Mouse (Mus musculus) forebrain, embryonic 16.5 days (tissue): Measurements from ENCODE around the gene Pcyox1. TPM values are rescaled to one million over a fixed set of nuclear protein-coding genes. Genes with fewer than 3 reads are reported as not detected.

Source experiments
- ATAC-seq: fragments of 200-750 bp; cut with Nextera tagmentation; 2 replicates; pipeline ENCODE4 v1.8.0; 2017; ENCODE audit warnings: mild to moderate bottlenecking, moderate library complexity
- H3K27ac ChIP-seq: fragments of 300-500 bp; sonication (generic); 2 replicates; pipeline ENCODE4 v1.5.1; 2014; ENCODE audit warnings: low read length, control low read depth
- H3K27me3 ChIP-seq: fragments of 300-500 bp; sonication (generic); replicated peaks from 2 replicates; pipeline ENCODE4 v1.6.1; 2014; ENCODE audit warnings: low read length; ENCODE audit not compliant: control insufficient read depth, insufficient read depth
- H3K36me3 ChIP-seq: fragments of 300-500 bp; sonication (generic); 2 replicates; pipeline ENCODE4 v1.6.1; 2014; ENCODE audit not compliant: control insufficient read depth, insufficient read depth
- H3K4me1 ChIP-seq: fragments of 300-500 bp; sonication (generic); replicated peaks from 2 replicates; pipeline ENCODE4 v1.6.1; 2014; ENCODE audit warnings: low read length; ENCODE audit not compliant: control insufficient read depth, insufficient read depth
- H3K4me2 ChIP-seq: fragments of 300-500 bp; sonication (generic); 2 replicates; pipeline ENCODE4 v1.6.1; 2014; ENCODE audit warnings: mild to moderate bottlenecking, low read length, control low read depth
- H3K4me3 ChIP-seq: fragments of 300-500 bp; sonication (generic); replicated peaks from 2 replicates; pipeline ENCODE4 v1.5.1; 2014; ENCODE audit warnings: mild to moderate bottlenecking, low read length, control low read depth
- H3K9ac ChIP-seq: fragments of 300-500 bp; sonication (generic); replicated peaks from 2 replicates; pipeline ENCODE4 v1.6.1; 2014; ENCODE audit warnings: low read depth, low read length, control low read depth
- H3K9me3 ChIP-seq: fragments of 300-500 bp; sonication (generic); 2 replicates; pipeline ENCODE4 v1.6.1; 2016; ENCODE audit warnings: low read length; ENCODE audit not compliant: control insufficient read depth
- WGBS: fragments of 180-500 bp; shearing (Covaris S2); extraction: QIAGEN DNeasy Blood & Tissue Kit; methylation state at CpG from one replicate; pipeline ENCODE4 v1.1.7; 2014; 5-methylcytosine and 5-hydroxymethylcytosine counted together
- polyA plus RNA-seq: library from polyadenylated mRNA; unstranded; fragments of >200 nt; fragmentation: Nextera tagmentation; extraction: Ambion mirVana; gene quantifications from 2 replicates; pipeline ENCODE4 v1.2.1, GENCODE M21; 2015

Gene Pcyox1
- polyA plus RNA-seq, 1 experiment from 2014 or later: 104 TPM

GRCm38 (mm10) chr6:86400972-86401371 is 4.0 kb upstream of the Pcyox1 start:
- peak overlapping the region; percentile 13; the same call in 1 of the 2 replicates for H3K4me3 ChIP-seq
- no peaks in the 10 kb centered on the region for H3K27me3 ChIP-seq
- H3K9ac ChIP-seq: no peak overlapping the region
- peaks cover 11% of the 10 kb centered on the region for H3K4me1 ChIP-seq
- 7% methylated on average over 9 of the region's 9 CpGs for WGBS
- no peaks in the 10 kb centered on the region for H3K9me3 ChIP-seq
- no peak overlapping the region for H3K27ac ChIP-seq
- ATAC-seq: no peak
- H3K36me3 ChIP-seq: no peaks in the 10 kb centered on the region
- H3K4me2 ChIP-seq: peak overlapping the region; percentile 37

- WGBS: 87% methylated on average over 2 of the region's 2 CpGs
- Histone ChIP-seq H3K9ac (no peak overlapping the region), H3K9me3 (no peaks in the 10 kb centered on the region), H3K27ac (no peak overlapping the region), H3K4me2 (no peak overlapping the region), H3K36me3 (no peaks in the 10 kb centered on the region), H3K4me1 (peaks cover 21% of the 10 kb centered on the region), H3K27me3 (no peaks in the 10 kb centered on the region), H3K4me3 (no peak overlapping the region)
- no peak for ATAC-seq
Observed at GRCm38 (mm10) chr6:86399995-86400394, 3.0 kb upstream of the Pcyox1 start.

- Histone ChIP-seq H3K4me1 (peaks cover 29% of the 10 kb centered on the region), H3K9me3 (no peaks in the 10 kb centered on the region), H3K27me3 (no peaks in the 10 kb centered on the region), H3K36me3 (no peaks in the 10 kb centered on the region), H3K4me2 (no peak overlapping the region), H3K27ac (no peak overlapping the region), H3K9ac (no peak overlapping the region), H3K4me3 (no peak overlapping the region)
- WGBS: 74% methylated on average over 2 of the region's 2 CpGs
- no peak for ATAC-seq
Observed at GRCm38 (mm10) chr6:86398986-86399385, 2.0 kb upstream of the Pcyox1 start.

- Histone ChIP-seq H3K27ac (peak overlapping the region; percentile 91), H3K36me3 (no peaks in the 10 kb centered on the region), H3K4me2 (peak overlapping the region; percentile 64), H3K4me3 (peak overlapping the region; percentile 92), H3K9me3 (no peaks in the 10 kb centered on the region), H3K4me1 (peaks cover 29% of the 10 kb centered on the region), H3K27me3 (no peaks in the 10 kb centered on the region), H3K9ac (peak overlapping the region; percentile 99)
- no peak; the same call in 1 of the 2 replicates for ATAC-seq
- whole genome bisulfite sequencing: 5% methylated on average over 14 of the region's 14 CpGs
Observed at GRCm38 (mm10) chr6:86397257-86397980, 465 bp upstream of the Pcyox1 start.

- ATAC-seq: no peak
- peak overlapping the region; percentile 64 for H3K4me2 ChIP-seq
- peaks cover 12% of the 10 kb centered on the region for H3K36me3 ChIP-seq
- WGBS: 18% methylated on average over 10 of the region's 10 CpGs
- H3K4me1 ChIP-seq: peaks cover 28% of the 10 kb centered on the region
- no peaks in the 10 kb centered on the region for H3K27me3 ChIP-seq
- H3K27ac ChIP-seq: peak overlapping the region; percentile 91
- H3K9me3 ChIP-seq: no peaks in the 10 kb centered on the region
- H3K9ac ChIP-seq: peak overlapping the region; percentile 99
- H3K4me3 ChIP-seq: peak overlapping the region; percentile 92
Observed at GRCm38 (mm10) chr6:86395969-86396368, 985 bp downstream of the Pcyox1 start.

- no peak for ATAC-seq
- Histone ChIP-seq H3K9me3 (no peaks in the 10 kb centered on the region), H3K27ac (no peak overlapping the region), H3K4me3 (peak overlapping the region; percentile 92), H3K4me1 (peaks cover 24% of the 10 kb centered on the region), H3K9ac (no peak overlapping the region), H3K4me2 (peak overlapping the region; percentile 64), H3K36me3 (peaks cover 19% of the 10 kb centered on the region), H3K27me3 (no peaks in the 10 kb centered on the region)
- WGBS: 81% methylated on average over 9 of the region's 9 CpGs
Observed at GRCm38 (mm10) chr6:86395021-86395420, 1.9 kb downstream of the Pcyox1 start.

GRCm38 (mm10) chr6:86394078-86394720 is 2.8 kb downstream of the Pcyox1 start:
- no peaks in the 10 kb centered on the region for H3K27me3 ChIP-seq
- peaks cover 24% of the 10 kb centered on the region for H3K4me1 ChIP-seq
- no peak overlapping the region for H3K27ac ChIP-seq
- H3K4me3 ChIP-seq: no peak overlapping the region
- ATAC-seq: no peak
- no peak overlapping the region for H3K9ac ChIP-seq
- WGBS: 90% methylated on average over 17 of the region's 17 CpGs
- H3K4me2 ChIP-seq: no peak overlapping the region
- H3K36me3 ChIP-seq: peaks cover 26% of the 10 kb centered on the region
- no peaks in the 10 kb centered on the region for H3K9me3 ChIP-seq

- H3K4me1 ChIP-seq: peaks cover 24% of the 10 kb centered on the region
- no peak overlapping the region for H3K27ac ChIP-seq
- no peak overlapping the region for H3K9ac ChIP-seq
- 89% methylated on average over 1 of the region's 1 CpGs for WGBS
- H3K27me3 ChIP-seq: no peaks in the 10 kb centered on the region
- no peak overlapping the region for H3K4me3 ChIP-seq
- H3K4me2 ChIP-seq: no peak overlapping the region
- H3K36me3 ChIP-seq: peaks cover 36% of the 10 kb centered on the region
- no peak for ATAC-seq
- no peaks in the 10 kb centered on the region for H3K9me3 ChIP-seq
Observed at GRCm38 (mm10) chr6:86393187-86393586, 3.8 kb downstream of the Pcyox1 start.

- no peaks in the 10 kb centered on the region for H3K9me3 ChIP-seq
- WGBS: 92% methylated on average over 5 of the region's 5 CpGs
- peaks cover 18% of the 10 kb centered on the region for H3K4me1 ChIP-seq
- H3K9ac ChIP-seq: no peak overlapping the region
- no peak overlapping the region for H3K4me2 ChIP-seq
- H3K27ac ChIP-seq: no peak overlapping the region
- H3K36me3 ChIP-seq: peaks cover 47% of the 10 kb centered on the region
- no peak overlapping the region for H3K4me3 ChIP-seq
- H3K27me3 ChIP-seq: no peaks in the 10 kb centered on the region
- ATAC-seq: no peak
Observed at GRCm38 (mm10) chr6:86391326-86391725, 5.6 kb downstream of the Pcyox1 start.
